Mouse (Mus musculus): ENCODE data around the gene Mchr1.
"Not testable (repeated sequence)": the region's sequence is repeated elsewhere in the genome, so short reads cannot be mapped to it uniquely, and the experiment has no call there.

Gene Mchr1

DNA sequence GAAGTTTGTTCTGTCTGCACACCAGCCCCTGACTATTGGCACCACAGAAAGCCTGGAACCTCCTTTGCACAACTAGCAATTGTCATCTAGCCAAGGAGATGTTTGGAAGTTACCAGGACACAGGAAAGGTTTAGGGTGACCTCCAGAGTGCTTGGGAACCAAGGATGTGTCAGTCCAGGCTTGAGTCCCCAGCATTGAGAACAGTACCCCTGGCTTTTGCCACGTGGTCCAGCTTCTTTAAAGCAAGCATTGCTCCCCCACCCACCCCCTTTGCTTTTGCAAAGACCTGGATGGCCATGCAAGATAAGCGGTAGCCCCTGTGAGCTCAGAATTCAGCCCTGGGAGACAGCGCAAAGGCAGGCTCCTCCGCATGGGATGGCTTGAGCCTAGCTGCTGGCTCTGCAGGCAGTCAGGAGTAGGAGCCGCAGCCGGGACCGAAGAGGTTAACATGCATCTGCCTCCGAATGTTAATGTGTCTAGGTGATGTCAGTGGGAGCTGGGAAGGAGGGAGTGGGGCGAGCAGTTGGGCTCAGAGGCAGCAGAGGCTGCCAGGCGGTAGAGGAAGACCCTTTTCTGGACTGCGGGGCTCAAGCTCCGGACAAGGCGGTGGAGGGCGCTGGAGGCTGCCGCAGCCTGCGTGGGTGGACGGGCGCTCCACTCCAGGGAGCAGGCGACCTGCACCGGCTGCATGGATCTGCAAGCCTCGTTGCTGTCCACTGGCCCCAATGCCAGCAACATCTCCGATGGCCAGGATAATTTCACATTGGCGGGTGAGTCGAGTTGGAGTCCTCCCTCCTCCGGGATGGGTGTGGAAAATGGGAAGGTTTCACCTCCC lies at the start of gene Mchr1:
TSS of gene Mchr1 (plus strand) at position 414 of the 835 bp plus-strand sequence.
- peak; percentile 37 for DNase-seq

GRCm38 (mm10) chr15:81189061-81189460 lies 46.2 kb upstream of the Mchr1 start:
- no peak for DNase-seq

DNA sequence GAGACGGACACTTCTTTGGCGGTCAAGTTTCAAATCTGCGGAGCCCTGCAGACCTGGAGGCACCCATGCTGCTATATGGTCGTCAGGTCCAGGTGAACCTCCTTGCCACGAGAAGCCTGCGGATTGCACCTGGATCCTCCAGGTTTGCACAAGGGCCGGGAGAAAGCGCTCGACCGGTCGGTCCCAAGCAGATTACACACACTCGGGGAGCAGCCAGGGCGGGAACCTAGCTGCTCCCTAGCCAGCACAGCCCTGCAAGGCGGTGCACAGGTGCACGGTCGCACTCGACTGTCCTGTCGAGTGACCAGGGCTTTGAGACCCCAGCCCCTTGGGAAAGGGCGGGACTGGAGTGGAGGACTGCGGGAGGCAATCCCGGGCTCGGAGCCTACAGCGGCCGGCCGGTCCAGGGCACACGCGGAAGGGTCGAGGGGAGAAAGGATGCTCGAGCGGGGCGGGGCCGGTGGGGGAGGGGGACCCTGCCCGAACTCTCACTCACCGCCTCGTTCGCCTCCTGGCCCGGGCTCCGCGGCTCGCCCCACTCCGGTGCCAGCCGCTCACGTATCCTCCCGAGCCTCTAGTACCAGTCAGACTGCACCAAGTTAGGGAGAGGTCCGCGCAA lies 45.2 kb upstream of the Mchr1 start:
- peak; percentile 33 for DNase-seq

DNA sequence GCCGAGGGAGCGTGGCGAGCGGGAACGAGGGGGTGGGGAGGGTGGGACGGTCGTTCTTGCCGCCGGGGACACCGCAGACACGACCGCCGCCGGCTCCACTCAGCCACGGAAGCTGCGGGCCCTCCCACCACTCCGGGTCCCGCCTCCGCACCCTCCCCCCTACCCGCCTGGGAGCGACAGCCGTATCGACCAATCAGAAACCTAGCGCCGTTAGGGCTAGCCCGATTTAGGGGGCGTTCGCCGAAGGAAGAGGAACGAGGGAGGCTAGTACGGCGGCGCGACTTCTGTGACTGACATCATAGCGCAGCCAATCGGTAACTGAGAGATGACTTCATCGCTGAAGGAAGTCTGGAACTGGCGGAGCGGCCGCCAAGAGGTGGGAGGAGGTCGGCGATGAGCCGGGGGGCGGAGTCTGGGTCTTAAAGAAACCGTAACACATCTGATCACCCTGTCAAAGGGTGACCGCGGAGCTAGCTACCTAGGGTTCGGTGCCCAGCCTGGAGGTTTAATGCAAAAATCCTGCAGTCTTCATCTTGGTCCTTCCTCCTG lies 44.6 kb upstream of the Mchr1 start, which contains the start of gene Mrtfa:
TSS of gene Mrtfa (minus strand) at position 128 of the 549 bp plus-strand sequence.
- DNase-seq = peak; percentile 100

DNA sequence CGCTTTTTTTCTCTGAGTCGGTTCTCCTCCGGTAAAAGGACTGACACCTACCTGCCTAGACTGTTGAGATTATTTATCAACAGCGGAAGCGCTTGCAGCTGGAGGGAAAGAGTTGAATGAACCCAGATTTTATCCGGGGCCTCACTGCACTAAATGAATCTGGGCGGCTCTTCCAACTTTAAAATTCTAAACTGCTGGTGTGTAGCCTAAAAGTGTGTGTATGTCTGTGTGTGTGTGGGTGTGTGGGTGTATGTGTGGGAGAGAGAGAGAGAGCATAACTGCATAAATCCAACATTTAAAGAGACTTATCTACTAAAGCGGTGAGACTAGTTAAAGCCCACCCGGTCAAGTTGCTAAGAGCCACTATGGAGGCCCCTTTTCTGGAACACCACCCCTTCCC lies 44.0 kb upstream of the Mchr1 start:
- DNase-seq = no peak

DNA sequence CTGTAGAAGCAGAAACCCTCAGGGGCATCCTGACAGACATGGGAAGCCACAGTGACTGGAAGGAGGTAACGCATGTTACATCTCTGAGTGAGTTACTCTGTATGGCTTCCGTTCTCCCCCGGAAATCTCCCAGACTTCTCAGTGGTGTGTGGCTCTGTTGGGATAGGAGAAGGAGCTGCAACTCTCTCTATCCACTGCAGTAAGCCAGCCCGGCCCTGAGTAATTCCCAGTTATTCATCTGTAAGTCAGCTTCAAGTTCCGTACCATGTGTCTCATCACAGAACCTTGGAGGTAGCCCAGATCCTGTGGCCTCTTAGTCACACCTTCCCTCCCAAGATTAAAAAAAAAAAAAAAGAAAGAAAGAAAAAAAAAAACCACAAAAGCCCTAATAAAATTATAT lies 43.0 kb upstream of the Mchr1 start:
- no peak for DNase-seq

- DNase-seq = no peak
These were observed 42.4 kb upstream of the Mchr1 start for GRCm38 (mm10) chr15:81192858-81193257.

- no peak for DNase-seq
These were observed 40.5 kb upstream of the Mchr1 start for GRCm38 (mm10) chr15:81194791-81195190.

GRCm38 (mm10) chr15:81195447-81195846 lies 39.9 kb upstream of the Mchr1 start:
- no peak for DNase-seq

- no peak for DNase-seq
These were observed 38.1 kb upstream of the Mchr1 start for GRCm38 (mm10) chr15:81197197-81197596.

- DNase-seq = no peak
These were observed 36.9 kb upstream of the Mchr1 start for GRCm38 (mm10) chr15:81198447-81198846.

DNA sequence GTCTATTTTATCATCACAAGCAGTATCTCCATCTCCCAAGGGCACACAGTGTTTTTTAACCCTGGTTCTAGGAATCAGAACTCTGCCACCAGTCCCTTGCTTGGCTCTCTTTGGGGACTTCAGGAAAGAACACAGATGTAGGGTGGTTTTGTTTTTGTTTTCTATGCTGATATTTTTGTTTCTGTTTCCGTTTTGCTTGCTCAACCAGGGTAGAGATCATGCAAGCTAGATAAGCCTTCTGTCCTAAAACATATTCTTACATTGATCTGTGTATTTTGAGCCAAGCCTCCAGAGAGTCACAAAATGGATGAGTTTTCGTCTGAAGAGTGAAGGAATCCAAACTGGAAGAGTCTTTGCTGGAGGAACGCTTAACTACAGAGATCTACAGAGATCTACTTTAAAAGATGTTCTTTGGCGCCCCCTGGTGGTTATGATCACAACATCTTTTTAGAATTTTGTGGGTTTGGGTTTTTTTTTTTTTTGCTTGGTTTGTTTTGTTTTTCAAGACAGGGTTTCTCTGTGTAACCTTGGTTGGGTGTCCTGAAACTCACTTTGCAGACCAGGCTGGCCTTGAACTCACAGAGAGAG lies 35.8 kb upstream of the Mchr1 start:
- peak; percentile 81 for DNase-seq

GRCm38 (mm10) chr15:81202462-81202861 lies 32.8 kb upstream of the Mchr1 start:
- no peak for DNase-seq

DNA sequence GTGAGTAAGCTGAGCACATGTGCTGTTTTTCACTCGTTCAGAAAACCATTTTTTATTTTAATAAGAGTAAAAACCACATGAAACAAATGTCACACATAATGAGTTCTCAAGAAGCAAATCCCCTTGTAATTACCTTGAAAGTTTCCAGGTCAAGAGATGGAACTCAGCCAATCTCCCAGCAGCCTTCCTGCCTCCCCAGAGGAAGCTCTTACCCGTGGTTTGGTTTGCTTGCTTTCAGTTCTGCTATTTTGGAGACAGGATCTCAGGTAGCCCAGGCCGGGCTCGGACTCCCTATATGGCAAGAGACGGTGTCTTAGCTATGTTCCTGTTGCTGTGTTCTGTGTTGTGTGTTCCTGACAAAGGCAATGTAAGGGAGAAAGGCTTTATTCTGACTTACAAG lies 24.8 kb upstream of the Mchr1 start:
- no peak for DNase-seq

DNA sequence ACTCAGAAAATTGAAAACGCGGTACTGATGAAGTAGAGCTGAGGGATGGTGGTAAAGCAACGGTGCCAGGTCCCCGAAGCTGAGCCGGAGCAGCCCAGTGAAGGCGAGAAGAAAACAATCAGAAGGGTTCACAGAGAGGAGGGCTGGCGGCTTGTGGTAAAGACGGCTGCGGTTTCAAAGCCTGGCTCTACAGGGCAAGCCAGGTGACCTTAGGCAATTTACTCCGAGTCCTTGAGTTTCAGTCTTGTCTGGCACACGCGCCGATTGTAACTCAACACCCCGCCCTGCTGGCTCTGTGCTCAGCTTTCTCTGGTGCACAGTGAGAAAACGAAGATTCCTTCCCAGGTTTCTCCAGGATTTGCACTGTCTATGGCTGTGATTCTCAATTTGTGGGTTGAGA lies 22.3 kb upstream of the Mchr1 start:
- no peak for DNase-seq

DNA sequence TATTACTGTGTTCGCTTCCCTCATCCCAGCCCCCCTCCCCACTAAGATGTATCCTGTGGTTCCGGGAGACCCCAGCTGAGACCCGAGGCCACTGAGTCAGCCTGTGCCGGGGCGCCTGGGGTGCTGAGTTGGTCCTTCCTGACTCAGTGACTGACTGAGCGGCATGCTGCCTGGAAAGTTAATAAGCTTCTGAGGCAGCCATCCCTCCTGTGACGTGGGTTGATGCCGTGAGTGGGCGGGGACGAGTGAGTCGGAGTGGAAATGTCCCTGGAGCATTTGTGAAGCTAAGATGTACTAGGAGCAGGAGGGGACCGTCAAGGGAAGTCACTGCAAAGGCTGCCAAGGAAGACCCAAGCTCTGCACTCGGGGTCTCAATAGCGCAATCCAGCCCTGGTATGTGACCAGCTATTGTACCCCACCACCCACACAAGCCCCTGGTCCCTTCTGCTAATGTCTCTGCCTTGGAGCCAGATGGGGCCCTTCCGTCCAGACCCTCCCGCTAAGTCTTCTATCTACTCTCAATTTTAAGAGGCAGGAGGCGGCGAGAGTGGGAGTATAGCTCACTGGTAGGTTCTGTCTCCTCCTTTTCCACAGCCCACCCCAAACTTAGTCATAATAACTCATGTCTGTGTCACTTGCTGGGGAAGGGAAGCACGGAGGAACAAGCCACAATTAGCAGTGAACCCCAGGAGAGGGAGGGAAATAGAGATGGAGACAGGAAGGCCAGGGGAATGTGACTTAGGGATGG lies 18.2 kb upstream of the Mchr1 start:
- DNase-seq = no peak

DNA sequence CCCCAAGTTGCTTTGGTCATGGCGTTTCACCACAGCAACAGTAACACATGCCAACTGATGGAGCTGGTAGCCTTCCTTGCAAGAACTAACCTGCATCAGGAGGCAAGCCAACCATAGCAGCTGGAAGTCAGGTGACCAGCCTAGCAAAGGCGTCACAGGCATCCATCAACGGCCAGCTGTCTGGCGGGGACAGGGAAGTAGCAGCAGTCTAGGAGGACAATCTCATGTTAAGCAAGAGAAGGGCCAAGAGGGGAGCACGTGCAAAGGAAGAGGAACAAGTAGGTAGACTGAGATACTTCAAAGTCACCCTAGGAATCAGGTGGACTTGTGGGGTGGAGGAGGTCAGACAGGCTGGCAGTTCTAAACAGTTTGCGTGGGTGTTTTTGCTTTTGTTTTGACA lies 16.2 kb upstream of the Mchr1 start:
- DNase-seq = no peak

DNA sequence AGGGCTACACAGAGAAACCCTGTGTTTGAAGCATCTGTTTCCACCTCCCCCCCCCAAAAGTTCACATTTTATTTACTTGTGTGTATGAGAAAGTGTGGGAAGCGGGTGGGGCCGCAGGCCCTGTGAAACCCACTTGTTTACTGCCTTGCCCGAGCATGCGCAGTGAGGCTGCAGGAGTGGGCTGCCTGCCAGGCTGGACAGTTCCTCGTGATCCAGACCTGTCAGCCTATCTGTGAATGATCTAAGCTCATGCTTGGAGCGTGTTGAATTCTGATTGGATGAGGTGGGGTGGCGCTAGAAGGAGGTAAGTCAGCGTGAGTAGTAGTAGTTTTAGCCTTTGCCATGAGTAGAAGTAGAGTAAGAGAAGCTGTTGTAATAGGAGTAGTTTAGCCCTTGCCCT lies 15.2 kb upstream of the Mchr1 start:
- not testable (repeated sequence) for DNase-seq

GRCm38 (mm10) chr15:81221446-81221845 lies 13.9 kb upstream of the Mchr1 start:
- DNase-seq = no peak

DNA sequence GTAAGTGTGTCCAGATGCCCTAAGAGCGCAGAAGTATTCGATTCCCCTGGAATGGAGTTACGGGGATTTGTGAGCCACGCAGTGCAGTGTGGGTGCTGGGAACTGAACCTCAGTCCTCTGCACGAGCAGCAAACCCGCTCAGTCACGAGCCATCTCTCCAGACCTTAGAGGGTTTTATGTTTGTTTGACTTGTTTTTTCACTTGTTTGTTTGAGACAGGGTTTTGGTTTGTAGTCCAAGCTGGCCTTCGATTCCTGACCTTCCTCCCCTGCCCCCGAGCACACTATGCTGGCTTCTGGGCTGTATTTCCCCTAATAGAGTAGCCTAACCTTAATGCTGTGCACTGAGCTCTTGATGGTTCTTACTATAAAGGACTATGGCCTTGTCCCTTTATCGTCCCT lies 10.3 kb upstream of the Mchr1 start:
- DNase-seq = no peak

DNA sequence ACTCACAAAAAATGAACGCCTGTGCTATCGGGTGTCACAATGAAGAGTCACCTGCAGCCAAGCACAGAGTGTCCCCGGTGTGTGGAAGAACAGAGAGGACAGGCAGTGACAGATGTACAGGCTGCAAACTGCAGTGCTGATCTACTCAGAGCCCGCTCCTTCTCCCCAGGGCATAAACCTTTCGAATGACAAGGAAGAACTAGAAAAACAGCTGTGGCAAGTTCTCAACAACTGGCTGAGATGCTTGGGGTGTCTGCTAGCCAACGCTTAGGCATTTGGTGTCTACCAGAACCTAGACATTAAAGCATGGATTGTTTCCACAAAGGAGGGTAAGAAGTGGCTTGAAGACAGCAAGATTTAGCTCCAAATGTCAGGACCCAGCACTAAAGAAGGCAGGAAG lies 9.6 kb upstream of the Mchr1 start:
- DNase-seq = no peak

DNA sequence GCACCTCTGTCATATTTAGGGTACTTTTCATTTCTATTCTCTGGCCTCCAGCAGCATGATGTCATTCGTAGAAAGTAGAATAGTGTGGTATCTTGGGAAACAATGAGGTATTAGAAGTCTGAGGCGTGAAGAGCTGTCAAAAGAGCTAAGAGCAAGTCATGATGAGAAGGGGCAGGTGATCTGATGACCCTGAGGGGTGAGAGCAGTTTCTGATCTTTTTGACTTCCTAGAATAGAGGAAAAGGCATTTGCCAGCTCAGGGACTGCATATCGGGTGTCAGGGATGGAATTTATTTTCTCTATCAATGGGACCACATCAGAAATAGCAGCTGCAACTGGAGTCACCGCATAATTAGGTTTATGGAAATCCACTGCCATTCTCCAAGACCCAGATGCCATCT lies 8.5 kb upstream of the Mchr1 start:
- no peak for DNase-seq

DNA sequence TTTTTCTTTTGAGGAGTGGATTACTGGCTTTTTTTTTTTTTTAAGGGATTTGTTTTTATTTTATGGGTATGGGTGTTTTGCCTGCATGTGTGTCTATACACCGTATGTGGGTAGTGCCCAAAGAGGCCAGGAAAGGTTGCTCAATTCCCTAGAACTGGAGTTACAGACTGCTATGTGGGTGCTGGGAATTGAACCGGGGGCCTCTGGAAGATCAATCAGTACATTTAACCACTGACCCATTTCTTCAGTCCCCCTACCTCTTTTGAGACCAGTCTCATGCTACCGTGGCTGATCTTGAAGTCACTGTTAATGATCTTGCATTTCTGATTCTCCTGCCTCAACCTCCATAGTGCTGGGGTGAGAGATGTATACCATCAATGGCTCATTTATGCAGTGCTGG lies 8.0 kb upstream of the Mchr1 start:
- DNase-seq = no peak

Measured in kidney, adult 9 months (tissue).